Mouse (Mus musculus) lung, postnatal 10 days (tissue): ENCODE measurements at regions not wholly inside any gene's neighbourhood (a gene's known extent, or its start where the extent isn't known, plus 50 kb on each side); places are given as distances from the start of the nearest gene placed in this dataset.

ENCODE experiments used
- DNase-seq: peaks from one replicate; pipeline ENCODE4 v3.0.0; 2021

DNA sequence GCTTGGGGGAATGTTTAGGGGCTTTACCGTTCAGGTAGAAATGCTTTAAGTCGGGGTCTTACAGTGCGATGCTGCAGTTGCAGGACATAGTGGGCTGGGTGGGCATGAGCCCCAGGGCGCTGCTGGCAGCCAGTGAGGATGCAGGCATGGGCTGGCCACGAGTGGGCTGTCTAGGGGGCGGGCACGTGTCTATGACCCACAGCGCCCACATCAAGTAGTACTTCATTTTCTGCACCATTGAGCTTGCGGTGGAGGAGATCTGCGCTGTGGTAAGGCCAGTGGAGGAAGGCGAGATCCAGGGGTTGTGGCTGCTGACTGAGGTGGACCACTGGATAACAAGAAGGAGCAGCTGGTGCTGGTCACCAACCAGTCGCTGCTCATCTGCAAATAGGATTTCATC is 52.4 kb upstream of the Olfr291 start:
- no peak for DNase-seq

DNA sequence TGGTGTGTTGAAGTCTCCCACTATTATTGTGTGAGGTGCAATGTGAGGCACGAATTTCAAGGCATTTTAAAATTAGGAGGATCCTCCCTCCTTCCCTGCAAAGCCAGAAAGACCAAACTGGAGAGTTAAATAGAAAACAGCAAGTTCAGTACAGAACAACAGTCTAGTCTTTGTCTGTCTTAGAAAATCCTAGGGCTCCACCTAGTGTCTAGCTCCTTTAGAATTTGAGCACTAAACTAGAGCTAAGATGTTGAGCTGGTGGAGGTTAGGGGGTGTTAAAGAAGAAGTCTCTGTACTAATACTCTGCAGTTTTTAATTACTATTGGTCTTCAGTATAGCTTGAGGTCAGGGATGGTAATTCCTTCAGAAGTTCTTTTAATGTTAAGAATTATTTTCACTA is 58.7 kb upstream of the Olfr291 start:
- DNase-seq: peak; percentile 38

DNA sequence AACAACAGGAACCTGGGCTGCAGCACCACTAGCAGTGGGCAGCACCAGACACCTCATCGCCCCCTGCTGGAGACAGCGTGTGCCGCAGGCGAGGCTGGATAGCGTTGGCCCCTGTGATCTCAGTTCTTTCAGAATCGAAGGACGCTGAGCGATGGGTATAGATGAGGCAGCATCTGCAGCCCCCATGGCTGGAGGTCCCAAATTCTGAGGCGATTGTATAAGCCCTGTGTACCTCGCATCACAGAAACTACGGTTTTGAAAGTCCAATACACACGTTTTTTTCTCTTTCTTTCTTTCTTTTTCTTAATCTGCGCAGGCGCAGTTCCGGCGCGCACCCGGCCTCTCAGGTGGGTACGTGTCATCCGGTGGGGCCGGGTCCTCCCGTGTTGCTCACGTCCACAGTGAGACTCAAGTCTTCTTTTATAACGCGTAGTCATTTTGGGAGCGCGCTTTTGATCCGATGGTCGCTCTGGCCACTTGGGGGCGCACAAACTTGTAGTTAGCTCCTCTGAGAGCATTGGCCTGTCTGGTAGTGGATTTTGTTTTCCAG is 74.0 kb upstream of the Olfr291 start:
- peak; percentile 89 for DNase-seq

DNA sequence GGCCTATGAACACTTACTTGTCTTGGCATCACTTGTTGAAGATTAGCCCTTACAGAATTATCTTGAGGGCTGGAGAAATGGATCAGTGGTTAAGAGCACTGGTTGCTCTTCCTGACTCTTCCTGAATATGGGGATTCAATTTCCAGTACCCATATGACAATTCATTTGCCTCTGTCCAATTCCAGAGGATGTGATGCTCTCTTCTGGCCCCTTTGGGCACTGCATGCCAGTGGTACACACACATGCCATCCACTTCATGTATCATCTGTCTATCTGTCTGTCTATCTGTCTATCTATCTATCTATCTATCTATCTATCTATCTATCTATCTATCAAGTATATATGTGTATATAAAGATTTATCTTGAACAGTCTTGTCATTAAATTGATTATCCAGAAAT is 75.7 kb upstream of the Olfr291 start:
- no peak for DNase-seq

DNA sequence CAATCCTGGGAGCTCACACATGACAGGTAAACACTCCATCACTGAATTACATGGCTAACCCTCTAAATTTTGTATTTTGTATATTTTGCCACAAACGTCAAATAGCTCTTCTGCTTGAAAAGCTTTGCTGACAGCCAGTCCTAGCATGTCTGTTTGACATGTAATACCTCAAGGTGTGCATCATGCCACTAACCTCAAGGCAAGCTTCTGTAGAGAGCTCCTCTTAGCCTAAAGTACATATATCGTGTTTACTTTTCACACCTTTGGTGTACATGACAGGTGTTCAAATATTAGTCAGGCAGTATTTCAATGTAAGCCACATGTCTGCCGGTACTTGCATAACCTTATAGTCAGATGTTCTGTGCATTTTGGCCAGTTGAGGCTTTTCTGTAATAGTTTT is 66.5 kb upstream of the Zfand6 start:
- DNase-seq: no peak

DNA sequence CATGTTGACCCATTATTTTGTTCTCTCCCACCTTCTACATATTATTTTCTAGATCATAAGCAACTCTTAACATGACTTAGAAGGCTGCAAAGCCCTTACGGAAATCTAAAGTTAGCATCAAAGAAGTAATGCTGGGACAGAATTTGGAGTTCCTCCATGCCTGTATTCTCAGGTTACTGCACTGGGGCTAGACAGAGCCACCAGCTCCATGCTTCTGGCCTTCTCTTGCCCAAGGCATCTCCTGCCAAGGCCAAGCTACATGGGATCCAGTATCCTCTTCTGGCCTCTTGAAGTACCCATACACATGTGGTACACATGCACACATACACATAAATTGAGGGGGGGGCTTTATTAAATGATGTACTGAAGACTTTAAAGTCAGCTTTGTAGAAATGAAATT is 63.6 kb upstream of the Zfand6 start:
- no peak for DNase-seq

DNA sequence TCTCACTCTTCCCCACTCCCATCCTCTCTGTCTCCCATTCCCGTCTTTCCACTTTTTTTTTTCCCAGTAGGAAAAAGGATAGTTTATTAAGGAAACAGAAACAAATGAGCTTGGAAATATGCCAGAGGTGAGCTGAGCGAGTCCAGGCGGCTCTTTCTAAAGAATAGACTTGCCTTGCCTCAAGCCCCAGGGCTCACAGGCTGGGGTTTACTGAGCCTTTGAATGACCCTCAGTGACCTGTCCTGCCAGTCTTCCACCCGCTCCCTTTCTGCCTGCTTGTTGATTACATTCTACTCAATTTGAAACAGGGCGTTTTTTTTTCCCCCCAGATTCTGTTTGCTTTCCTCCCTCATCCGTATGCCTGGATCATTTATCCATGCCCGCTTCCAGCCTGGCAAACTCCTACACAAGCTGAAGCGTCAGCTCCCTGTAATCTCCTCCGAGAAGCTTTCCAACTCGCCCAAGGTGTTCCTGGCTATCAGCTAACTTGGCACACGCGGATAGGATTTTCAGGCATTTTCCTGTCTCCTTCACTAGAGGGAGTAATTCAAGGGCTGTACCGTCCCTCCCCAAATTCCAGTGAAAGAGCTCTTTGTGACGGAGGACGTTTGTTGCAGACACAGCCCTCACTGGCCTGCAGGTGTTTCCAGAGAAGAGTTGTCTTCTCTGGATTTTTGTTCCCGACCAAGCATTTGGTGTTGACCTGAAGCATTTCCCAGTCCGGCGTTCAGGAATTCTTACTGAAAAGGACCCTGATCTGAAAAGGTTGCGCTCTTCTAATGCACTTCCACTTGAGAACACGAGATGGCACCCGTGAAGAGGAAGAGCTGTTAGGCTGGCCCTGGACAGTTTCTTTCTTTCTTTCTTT is 59.9 kb upstream of the Zfand6 start:
- peak; percentile 79 for DNase-seq

DNA sequence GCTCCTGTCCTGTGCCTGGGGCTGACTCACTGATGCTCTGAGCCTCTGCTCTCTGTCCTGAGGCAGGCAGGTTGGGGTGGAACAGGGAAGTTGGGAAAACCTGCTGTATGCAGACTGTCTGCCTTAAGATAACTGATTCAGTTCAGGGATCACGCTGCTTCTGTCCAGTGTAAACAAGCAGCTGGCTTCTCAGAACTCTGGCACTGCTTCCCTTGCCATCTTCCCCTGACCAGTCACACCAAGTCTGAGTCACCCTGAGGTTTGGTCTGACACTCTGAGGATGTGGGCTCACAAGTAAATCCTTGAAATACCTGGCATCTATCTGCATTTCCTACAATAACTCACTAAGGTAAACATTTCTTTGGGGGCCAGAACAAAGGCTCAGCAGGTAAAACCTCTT is 58.1 kb upstream of the Zfand6 start:
- DNase-seq: no peak

DNA sequence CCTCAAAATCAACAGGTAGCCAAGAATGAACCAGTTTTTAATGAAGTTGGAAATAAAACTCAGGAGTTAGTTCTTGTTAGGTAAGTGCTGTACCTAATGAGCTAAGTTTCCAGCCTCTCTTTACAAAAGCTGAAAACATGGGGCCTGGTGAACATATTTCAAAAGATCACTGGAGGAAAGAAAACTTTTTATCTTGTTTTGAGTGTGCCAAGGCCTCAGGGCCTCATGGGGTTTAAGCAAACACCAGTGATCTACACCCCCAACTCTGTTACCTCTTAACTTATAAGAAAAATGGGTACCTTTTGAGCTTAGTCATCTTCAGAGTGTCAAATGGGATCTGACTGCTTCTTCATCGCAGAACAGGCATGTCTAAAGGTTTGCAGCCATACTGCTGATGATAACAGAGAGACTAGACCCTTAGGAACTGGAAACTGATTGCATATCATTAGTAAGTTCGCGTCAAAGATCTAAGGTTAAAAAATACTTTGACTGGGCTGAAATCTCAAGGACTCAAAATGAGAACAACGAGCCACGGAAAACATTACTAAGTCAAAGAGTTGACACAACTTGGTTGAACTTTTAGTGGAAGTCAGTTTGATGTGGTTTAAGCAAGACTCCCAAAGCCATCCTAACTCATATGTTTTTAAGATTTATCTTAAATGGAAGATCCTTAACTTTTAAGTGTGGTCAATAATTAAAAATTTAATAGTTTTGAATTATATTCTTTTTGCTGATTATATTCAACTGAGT is 54.7 kb upstream of the Zfand6 start:
- DNase-seq: no peak

DNA sequence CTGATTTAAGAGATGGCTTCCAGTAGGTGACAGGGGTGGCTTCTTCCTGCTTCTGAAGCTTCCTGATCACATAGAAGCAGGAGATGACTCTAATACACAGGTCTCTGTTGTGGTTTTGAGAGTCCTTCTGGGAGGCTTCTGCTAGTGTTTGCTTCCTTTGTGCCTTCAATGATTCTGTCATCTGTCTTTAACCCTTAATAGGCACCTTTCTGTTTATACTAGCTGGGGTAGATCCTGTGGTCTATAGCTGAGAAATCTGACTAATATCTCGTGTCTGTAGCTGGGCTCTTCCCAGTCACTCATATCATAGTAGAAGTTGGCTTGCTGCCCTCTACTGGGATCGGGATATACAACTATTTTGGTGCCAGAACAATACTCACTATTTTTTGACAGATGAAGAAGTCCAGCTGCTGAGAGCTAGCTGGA is 50.2 kb upstream of the Zfand6 start:
- peak; percentile 59 for DNase-seq
